Mouse (Mus musculus) effector memory CD4-positive, alpha-beta T cell, adult 7 months (primary cell): ENCODE data around the gene Rps3. TPM values are rescaled to one million over a fixed set of nuclear protein-coding genes. Genes with fewer than 3 reads are reported as not detected.

Experiments
- polyA plus RNA-seq: library from polyadenylated mRNA; unstranded; fragments of 100-300 nt; shearing (Covaris generic); gene quantifications from one replicate; pipeline ENCODE4 v1.2.1, GENCODE M21; 2017

Rps3 gene
- polyA plus RNA-seq: 1,324 TPM

GRCm38 (mm10) chr7:99483271-99483923, at the start of gene Rps3:
Rps3 (minus strand) TSS chr7:99483738.

GRCm38 (mm10) chr7:99465811-99466210, 17.7 kb downstream of the Rps3 start, which contains the start of gene Klhl35:
Klhl35 (plus strand) TSS chr7:99466004.

Other genes with a start within 250 kb of the Rps3 start
- not detected for gene Mogat2, start 245.1 kb downstream of the Rps3 start, polyA plus RNA-seq
- 2.1 TPM for gene Map6, start 216.3 kb downstream of the Rps3 start, polyA plus RNA-seq
- not detected for gene Serpinh1, start 130.5 kb downstream of the Rps3 start, polyA plus RNA-seq
- 13.9 TPM for gene Gdpd5, start 102.3 kb downstream of the Rps3 start, polyA plus RNA-seq
- 1.5 TPM for gene Klhl35, start 17.7 kb downstream of the Rps3 start, polyA plus RNA-seq
- 10.1 TPM for gene Arrb1, start 51.7 kb upstream of the Rps3 start, polyA plus RNA-seq
- 0.16 TPM for gene Tpbgl, start 143.4 kb upstream of the Rps3 start, polyA plus RNA-seq
- not detected for gene Slco2b1, start 227.6 kb upstream of the Rps3 start, polyA plus RNA-seq
- not detected for gene Olfr520, start 246.5 kb upstream of the Rps3 start, polyA plus RNA-seq